Mouse (Mus musculus) liver, embryonic 14.5 days (tissue): ENCODE data around the gene Rgs11.

ENCODE experiments used
- CTCF ChIP-seq: IDR thresholded peaks from 2 replicates; pipeline ENCODE4 v1.5.1; 2016; ENCODE audit warnings: antibody characterized with exemption, low read depth, control low read depth
- EP300 ChIP-seq: IDR thresholded peaks from 2 replicates; pipeline ENCODE4 v1.6.1; 2016; ENCODE audit warnings: antibody characterized with exemption, low read depth

- TF ChIP-seq CTCF: no peak
- no peak for TF ChIP-seq EP300
Measured at GRCm38 (mm10) chr17:26225150-26225549, 22.4 kb downstream of the Rgs11 start.
